Mouse (Mus musculus) left cerebral cortex, adult 2 months (tissue): ENCODE data around the gene Gm20518. TPM values are rescaled to one million over a fixed set of nuclear protein-coding genes. Genes with fewer than 3 reads are reported as not detected.
A peak's percentile ranks its signal among the peaks of the same experiment; 100 is the strongest.

Experiments
- DNase-seq, 2 experiments: peaks; one replicate each; pipeline ENCODE4 v3.0.0; 2021 to 2022; ENCODE audit warnings: low spot score in 2 of 2, mixed read lengths in 1 of 2; ENCODE audit errors: extremely low spot score in 1 of 2
- H3K27ac ChIP-seq: fragments of 200-600 bp; 2 replicates; pipeline ENCODE4 v1.8.1; 2022
- H3K4me3 ChIP-seq: fragments of 200-600 bp; 2 replicates; pipeline ENCODE4 v1.8.1; 2022
- CTCF ChIP-seq: fragments of 200-600 bp; IDR thresholded peaks from 2 replicates; pipeline ENCODE4 v1.8.1; 2022; ENCODE audit warnings: antibody characterized with exemption, mild to moderate bottlenecking, moderate library complexity
- intact Hi-C: fragments of 180-260 bp; cut with DNase I; formaldehyde crosslinking; loops from one replicate; pipeline ENCODE4 v1.15.1; 2025
- long read RNA-seq, 2 experiments: library from polyadenylated mRNA; stranded (forward); transcript quantifications; one replicate each; pipeline ENCODE4 v2.0.0; 2021; ENCODE audit warnings: borderline mapping rate in 2 of 2
- total RNA-seq, 2 experiments: library from RNA; stranded (reverse); gene quantifications; 2 replicates each; pipeline ENCODE4 v1.2.3; 2021

Gm20518 gene
- total RNA-seq = 1 to 10 TPM; 2.3 to 3.2 TPM
- long read RNA-seq, experiment 1, partial matches to known transcripts = 5 of 17 reads
- long read RNA-seq, experiment 1, other reads (novel, unspliced or antisense) = 12 of 17 reads
- long read RNA-seq, experiment 2, partial matches to known transcripts = 0 of 23 reads
- long read RNA-seq, experiment 2, other reads (novel, unspliced or antisense) = 23 of 23 reads

DNA sequence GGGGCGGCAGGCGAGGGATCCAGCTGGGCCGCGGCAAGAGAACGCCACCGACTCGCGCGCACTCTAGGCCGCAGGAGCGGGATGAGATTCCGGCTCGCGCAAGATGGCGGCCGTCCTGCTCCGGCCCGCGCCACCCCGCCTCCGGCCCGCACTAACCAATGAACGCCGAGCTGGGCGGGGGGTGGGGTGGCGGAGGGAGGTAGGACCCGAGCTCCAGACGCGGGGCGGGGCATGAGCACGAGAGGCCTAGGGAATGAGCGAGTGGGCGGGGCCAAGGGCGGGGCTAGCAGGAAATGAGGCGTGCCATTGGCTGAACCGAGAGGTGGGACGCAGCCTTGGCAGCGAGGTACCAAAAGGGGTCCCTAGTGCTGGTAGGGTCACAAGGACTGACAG lies at the start of gene Gm20518:
TSS of gene Gm20518 (minus strand) at position 105 of the 393 bp plus-strand sequence.
- H3K4me3 ChIP-seq = peak within 1 kb of the TSS; percentile 99
- H3K27ac ChIP-seq = peak within 1 kb of the TSS; percentile 99
- DNase-seq = peak; percentile 98 to 99
- intact Hi-C loops = no loop called here
- TF ChIP-seq CTCF = no peak

DNA sequence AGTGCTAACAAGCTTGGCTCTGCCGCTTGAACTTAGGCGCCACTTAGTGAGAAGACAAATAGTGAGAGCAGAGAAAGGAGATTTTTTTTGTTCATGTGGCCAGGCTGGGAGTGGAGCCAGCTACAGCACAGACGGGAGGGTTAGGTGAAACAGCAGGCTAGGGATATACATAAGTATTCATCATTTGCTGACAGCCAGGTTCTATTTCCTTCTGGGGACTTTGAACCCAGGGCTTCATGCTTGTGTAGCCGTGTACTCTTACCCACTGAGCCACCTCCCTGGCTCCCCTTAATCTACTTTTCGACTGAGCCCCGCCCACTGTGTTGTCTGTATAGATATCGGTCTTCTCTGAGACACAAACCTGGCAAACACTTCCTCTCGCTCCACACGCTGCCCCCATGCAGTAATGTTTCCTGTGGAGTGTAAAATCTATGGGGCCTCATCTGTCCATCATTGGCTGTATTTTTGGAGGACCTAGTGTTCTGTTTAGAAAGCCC lies 47.8 kb upstream of the Gm20518 start:
- no peak overlapping the region for H3K27ac ChIP-seq
- intact Hi-C loops = loop anchor here (5.0 kb wide), 1 partner anchor 48 kb away; no protein-coding TSS in a partner anchor
- no peak for TF ChIP-seq CTCF
- no peak overlapping the region for H3K4me3 ChIP-seq
- no peak for DNase-seq

DNA sequence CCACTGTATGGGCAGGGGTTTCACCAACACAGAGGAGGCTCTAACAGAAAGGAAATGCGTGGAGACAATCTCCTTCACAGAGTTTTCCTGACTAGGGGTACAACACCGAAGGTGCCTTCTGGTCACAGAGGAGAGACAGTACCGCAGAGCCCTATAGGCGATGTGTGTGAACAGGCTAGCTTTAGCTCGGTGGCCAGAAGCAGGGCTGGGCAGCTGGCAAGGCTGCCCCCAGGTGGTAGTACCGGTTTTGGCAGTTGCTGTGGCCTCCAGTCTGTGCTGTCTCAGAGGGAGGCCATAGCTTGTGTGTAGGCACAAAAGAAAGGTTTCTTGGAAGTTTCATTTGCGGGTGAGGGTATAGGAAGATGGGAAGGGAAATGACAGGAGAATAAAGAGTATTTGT lies 47.4 kb upstream of the Gm20518 start:
- Histone ChIP-seq H3K4me3 (no peak overlapping the region), H3K27ac (no peak overlapping the region)
- intact Hi-C loops = loop anchor here (5.0 kb wide), 1 partner anchor 48 kb away; no protein-coding TSS in a partner anchor
- peak; percentile 79 for TF ChIP-seq CTCF
- DNase-seq = peak in 1 of 2 experiments; percentile 68

DNA sequence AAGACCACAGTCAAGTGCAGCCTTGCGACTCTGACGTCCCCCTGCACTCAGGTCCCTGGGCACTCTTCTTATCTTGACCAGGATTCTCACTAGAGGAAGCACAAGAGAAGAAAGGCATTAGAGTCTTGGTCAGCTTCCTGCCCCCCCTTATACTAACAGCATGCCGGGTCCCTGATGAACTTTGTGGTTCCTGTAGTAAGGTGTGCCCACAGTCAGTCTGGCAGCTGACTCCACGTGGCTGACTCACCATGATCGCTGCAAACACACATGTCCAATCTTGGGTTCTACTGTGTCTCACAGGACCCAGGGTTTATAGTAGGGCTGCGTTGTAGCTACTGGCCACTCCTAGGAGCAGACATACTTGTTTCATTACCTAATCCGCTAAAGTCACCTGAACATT lies 46.7 kb upstream of the Gm20518 start:
- H3K27ac ChIP-seq = no peak overlapping the region
- intact Hi-C loops = loop anchor here (5.0 kb wide), 1 partner anchor 49 kb away; no protein-coding TSS in a partner anchor
- no peak overlapping the region for H3K4me3 ChIP-seq
- DNase-seq = no peak
- no peak for TF ChIP-seq CTCF

DNA sequence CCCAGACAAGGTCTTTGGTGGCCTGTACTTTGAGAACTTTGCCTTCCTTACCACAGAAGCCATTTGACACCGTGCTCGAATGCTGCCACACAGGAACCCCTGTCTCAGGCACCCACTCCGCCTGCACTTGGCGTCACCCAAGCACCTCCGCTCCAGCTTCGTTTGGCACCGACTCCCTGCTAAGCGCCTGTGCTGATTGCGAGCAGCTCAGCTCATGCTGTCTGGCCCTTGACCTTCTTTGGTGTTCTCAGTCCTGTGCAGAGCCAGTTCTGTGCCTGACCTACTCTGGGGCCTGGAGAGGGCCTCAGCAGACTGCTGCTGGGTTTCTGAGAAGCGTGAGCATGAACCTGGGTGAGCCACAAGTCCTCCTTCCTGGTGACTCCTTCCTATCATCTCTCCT lies 45.3 kb upstream of the Gm20518 start:
- Histone ChIP-seq H3K4me3 (no peak overlapping the region), H3K27ac (no peak overlapping the region)
- TF ChIP-seq CTCF = no peak
- intact Hi-C loops = loop anchor here (5.0 kb wide), 1 partner anchor 51 kb away; no protein-coding TSS in a partner anchor
- no peak for DNase-seq

DNA sequence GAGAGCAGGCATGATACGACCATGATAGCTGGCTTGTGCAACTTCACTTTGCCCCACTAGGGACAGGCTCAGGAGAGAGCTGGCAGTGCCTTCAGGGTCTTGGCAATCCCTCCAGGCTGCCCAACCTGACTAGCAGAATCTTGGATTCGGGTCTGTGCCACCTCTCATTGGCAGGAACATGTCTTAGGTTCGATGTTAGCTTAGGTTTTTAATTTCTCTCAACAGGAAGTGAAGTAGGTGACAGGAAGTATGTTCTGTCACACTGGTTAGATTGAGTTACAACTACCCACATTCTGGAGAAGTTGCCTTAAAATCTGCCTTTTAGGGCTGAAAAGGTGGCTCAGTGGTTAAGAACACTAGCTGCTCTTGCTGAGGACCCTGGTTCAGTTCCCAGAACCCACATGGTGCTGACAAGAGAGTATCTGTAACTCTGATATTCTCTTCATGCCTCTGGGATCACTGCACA lies 43.0 kb upstream of the Gm20518 start:
- intact Hi-C loops = no loop called here
- TF ChIP-seq CTCF = no peak
- Histone ChIP-seq H3K27ac (no peak overlapping the region), H3K4me3 (no peak overlapping the region)
- DNase-seq = no peak

DNA sequence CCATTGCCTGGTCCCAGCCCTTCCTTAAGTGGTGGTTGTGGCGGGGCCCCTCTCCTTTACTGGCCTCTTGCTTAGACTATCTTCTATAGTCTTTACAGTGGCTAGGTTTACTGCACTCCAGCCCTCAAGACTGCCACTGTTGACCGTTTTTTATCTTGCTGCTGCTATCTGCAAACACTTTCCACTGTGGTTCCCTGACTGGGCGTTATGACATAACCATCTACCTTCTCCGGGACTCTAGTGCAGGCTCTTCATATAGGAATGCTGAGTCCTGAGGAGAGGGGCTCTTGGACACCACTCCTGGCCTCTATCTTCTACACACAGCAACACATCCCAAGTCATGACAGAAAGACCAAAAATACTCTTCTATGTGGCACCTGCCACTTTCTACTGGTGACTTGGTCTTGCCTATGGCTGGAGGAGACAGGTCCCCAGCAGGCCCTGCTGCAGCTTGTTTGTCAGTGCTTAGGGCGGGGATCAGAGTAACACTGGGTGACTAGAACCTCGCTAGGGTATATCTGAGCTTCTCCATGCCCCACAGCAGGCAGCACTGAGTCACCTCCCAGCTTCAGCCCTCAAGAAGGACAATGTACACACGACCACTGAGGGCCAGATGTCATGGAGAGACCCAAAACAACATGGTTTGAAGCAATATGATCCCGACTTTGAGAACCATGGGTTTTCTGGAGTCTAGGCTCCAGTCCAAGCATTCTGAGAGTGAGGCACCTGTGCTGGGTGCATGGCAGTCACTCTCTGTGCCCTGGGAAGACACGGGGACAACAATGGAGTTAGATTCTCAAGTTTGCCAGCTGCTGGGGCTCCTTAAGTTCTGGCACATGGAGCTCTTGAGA lies 42.3 kb upstream of the Gm20518 start:
- H3K27ac ChIP-seq = no peak overlapping the region
- DNase-seq = no peak
- intact Hi-C loops = no loop called here
- TF ChIP-seq CTCF = no peak
- no peak overlapping the region for H3K4me3 ChIP-seq

DNA sequence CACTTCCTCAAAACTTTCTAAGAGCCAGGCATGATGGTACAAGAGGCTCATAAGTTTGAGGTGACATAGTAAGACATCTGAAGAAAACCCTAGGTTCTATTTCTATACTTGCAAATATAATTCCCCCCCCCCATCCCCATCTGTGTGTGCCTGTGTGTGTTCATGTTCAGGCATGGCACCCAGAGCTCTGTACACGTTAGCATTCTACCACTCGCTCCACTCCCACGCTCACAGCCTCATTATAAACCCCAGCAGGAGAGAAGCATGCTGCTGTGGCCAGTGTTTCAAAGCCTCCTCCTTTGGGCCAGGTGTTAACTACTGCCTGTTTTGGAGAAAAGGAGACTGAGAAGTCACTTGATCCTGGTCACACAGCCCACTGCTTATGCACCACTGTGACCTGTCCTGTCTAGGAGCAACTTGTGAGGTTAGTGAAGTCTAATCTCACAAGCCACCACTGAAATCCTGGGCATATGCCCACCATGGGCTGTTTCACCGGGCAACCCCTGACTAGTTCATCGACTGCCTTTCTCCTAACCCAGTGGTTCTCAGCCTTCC lies 40.5 kb upstream of the Gm20518 start:
- Histone ChIP-seq H3K4me3 (no peak overlapping the region), H3K27ac (no peak overlapping the region)
- intact Hi-C loops = no loop called here
- no peak for DNase-seq
- TF ChIP-seq CTCF = no peak

DNA sequence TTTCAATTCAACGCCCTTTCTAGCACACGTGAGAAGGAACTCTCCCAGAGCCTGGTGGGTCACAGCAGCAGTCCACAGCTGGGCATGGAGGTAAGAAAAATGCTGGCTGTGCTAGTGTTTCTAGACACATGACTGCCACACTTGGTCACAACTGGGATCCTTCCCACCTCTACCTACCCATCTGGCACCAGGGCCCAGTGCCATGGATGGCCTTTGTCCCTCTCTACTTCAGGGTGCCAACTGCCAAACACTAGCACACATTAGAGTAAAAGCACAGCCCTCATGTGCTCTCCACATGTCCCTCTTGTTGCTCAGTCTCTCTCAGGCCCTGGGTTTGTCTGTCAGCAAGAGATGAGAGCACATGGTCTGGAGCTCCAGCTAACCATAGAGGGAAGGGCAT lies 38.2 kb upstream of the Gm20518 start:
- H3K27ac ChIP-seq = no peak overlapping the region
- DNase-seq = no peak
- intact Hi-C loops = loop anchor here (5.0 to 10.0 kb wide), 2 partner anchors 118 to 305 kb away; partner anchors contain the start of gene Zdhhc8
- TF ChIP-seq CTCF = no peak
- no peak overlapping the region for H3K4me3 ChIP-seq

DNA sequence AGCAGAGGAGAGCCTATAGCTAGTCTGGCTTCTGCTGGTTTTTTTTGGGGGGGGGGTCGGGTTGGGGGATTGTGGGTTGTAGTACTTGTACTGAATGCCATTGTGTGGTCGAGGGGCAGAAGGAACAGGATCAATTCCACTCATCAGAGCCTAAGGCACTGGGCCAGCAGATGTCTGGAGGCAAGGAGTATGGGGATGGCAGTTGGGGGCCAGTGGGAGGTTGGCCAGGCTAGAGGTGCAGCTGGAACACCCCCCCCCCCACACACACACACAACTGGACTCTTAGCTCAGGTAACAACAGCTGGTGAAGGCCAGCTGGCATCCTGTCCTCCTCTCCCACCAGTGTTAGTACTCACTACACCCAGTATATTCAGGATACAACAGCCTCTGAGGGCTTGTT lies 37.7 kb upstream of the Gm20518 start:
- intact Hi-C loops = loop anchor here (5.0 to 10.0 kb wide), 2 partner anchors 118 to 306 kb away; partner anchors contain the start of gene Zdhhc8
- Histone ChIP-seq H3K4me3 (no peak overlapping the region), H3K27ac (no peak overlapping the region; the same call in 1 of the 2 replicates)
- DNase-seq = no peak
- no peak for TF ChIP-seq CTCF

DNA sequence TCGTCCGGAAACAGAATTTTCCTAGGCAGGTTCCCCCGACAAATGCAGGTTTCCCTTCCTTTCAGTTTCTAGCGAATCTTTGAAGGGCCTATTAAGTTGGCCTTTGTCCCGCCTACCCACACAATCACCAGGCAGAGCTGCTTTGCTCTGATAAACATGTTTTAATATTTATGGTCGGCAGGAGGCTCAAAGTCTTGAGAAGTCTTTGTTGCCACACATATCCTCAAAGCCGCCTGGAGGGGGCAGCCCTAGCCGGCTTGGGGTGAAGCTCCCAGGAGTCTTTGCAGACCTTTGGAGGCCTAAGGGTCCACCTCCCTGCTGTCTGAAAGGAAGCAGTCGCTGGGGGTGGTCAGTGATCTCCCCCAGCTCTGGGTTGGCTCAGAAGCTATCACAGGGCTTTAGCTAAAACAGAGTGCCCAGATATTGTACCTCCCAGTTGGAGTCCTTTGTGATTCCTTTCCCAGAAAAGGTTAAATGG lies 37.2 kb upstream of the Gm20518 start:
- peak; percentile 50 to 59 for DNase-seq
- intact Hi-C loops = loop anchor here (5.0 to 10.0 kb wide), 2 partner anchors 119 to 306 kb away; partner anchors contain the start of gene Zdhhc8
- Histone ChIP-seq H3K4me3 (peak overlapping the region; percentile 89), H3K27ac (peak overlapping the region; percentile 89)
- TF ChIP-seq CTCF = peak; percentile 73
